Mouse (Mus musculus): ENCODE measurements at regions not wholly inside any gene's neighbourhood (a gene's known extent, or its start where the extent isn't known, plus 50 kb on each side); places are given as distances from the start of the nearest gene placed in this dataset.

DNA sequence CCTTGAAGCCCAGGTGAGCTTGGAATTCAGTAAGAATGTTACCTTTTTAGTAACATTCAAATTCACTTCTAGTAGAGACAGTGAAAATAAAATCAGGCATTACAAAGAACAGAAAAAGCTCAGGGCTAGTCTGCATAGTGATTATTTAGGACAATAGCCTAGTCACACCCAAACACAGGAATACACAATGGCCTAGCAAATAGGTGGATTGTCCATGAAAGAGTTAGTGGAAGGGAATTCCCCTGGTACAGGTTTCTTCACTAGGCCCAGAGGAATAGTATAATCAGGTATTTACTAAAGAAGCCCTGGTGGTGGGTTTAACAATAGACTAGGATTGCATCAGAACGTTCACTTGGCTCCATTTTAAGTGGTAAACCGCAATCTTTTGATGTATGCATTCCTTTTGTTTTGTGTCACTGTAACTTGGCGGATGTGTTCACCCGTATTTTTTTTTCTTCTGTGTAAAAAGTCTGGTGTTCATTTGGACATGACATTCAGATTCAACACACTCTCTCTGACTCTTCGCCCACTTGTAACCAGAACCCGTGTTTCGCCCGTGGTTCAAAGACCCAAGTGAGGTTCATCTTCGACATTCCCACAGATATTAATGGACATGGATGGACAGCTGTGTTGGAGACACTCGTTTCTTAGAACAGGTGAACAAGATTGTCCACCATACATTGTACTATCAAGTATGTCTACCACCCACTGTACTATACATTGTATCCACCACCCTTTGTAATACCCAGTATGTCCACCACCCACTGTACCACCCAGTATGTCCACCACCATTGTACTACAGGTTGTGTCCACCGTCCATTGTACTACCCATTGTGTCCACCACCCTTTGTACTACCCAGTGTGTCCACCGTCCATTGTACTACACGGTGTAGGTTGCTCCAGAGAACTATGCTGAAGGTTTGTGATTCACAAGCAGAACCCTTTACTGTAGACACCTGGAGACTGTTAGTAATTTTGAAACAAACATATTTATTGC, 146.9 kb upstream of the Negr1 start:
- DNase-seq (ENCODE audit: low spot score in 2 of 2): no peak

DNA sequence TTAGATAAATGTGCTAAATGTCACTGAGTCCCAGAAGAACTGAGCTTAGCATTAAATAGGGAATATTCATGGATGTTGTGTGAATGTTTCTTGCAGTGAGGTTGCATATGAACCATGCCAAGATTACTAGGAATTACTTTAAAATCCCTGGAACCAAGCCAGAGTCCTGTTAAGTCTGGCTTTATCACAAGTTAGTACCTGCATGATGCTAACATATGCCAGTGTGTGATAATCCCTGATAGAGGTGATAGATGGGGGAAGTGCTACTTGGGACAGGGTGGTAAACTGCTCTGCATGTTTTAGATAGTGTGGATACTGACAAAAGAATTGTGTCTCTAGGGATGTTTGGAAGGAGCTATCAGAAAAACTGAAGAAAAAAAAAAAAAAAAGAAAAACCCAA, 143.5 kb upstream of the Negr1 start:
- DNase-seq (ENCODE audit: low spot score in 2 of 2): no peak

DNA sequence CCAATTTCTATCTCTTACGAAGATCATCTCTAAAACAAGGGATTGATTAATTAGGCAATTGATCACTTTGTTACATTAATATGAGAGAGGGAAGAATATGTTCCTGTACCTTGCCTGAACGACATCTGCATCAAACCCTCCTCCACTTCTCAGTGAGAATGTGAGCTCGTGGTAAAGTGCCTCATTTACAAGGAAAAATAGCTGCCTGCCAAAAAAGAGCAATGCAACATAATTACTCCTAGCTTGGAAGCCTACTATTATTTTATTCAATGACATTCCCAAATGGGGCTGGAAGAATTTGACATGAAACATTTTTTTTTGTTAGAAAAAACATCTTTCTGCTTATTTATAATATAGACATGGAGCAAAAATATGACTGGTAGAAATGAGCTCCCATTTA, 138.5 kb upstream of the Negr1 start:
- no peak for DNase-seq (ENCODE audit: low spot score in 2 of 2)

DNA sequence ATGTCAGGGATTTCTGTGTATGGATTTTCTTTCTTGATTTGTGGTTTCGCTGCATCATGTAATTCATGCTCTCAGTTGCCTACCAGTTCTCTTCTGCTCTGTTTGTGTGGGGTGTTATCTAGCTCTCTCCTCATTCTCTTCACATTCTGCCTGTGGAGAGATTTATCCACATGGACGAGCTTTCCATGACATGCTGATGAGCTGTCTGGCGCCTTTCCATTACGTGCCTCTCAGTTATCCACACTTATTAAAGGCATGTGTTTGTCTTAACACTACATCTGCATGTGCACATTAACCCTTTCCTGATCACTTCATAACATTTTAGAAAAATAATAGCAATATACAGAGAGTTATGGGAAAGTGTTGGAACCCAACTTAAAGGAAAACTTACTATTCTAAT, 106.6 kb upstream of the Negr1 start:
- DNase-seq (ENCODE audit: low spot score in 2 of 2): no peak

DNA sequence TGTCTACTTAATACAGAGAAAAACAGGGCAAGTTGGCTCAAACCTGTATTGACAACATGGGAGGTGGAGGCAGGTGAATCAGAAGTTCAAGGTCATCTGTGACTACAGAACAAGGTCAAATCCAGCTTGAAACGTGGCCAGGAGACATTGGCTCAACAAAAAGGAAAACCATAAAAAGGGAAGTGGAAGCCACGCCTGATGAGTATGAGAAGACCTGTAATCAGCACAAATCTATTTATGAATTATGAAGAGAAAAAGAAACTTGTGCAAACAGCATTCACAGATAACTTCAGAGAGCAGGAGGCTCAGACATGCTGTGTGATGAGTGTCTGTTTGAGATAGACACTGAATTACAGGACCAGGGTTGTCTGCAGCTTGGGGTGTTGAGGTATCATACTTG, 98.3 kb upstream of the Negr1 start:
- no peak for DNase-seq (ENCODE audit: low spot score in 2 of 2)

DNA sequence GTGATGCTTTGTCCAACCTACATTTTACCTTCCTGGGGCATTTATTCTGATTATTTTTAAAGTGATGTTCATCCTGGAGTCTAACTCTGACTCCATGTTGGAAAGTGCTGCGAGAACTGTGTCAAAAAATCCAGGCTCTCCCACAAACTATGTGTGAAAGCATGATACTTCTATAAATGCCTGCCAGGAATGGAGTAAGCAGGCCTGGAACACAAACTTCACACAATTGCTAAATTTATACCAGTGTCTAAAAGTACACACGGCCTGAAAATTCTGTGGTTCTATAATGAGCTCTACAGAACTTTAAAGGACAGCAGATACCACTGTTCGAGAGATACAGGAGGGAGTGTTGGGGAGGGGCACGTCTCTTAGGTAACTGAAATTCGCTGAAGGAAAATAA, 96.0 kb upstream of the Negr1 start:
- DNase-seq (ENCODE audit: low spot score in 2 of 2): peak; percentile 2 to 6

DNA sequence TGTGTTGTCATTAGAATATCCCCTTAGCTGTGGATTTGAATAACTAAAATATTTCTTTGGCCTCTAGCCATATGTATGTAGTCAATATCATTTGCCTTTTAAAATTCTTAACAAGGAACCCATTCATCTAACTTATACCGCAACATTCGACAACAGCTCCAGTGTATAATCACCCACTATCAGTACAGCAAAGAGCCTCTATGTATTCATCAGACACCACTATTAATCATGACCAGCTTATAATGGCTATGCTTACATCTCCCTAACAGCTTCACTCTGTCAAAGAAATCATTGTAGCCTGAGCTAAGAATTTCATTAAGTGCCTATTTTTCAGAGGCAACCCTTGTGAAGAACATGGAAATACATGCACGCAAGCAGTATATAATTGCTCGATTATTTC, 88.9 kb upstream of the Negr1 start:
- no peak for DNase-seq (ENCODE audit: low spot score in 2 of 2)

All from right cerebral cortex, adult 2 months (tissue).